Mouse (Mus musculus) kidney, adult 2 months (tissue): Measurements from ENCODE around the gene Slc5a7.

Experiments used
- CTCF ChIP-seq: fragments of 200-500 bp; conservative IDR thresholded peaks from 2 replicates; pipeline ENCODE4 v1.5.1; 2011; ENCODE audit warnings: low read depth, mild to moderate bottlenecking, control low read depth, low read length, moderate library complexity, mixed read lengths; ENCODE audit not compliant: insufficient read depth, insufficient read length
- POLR2A ChIP-seq: fragments of 200-500 bp; IDR thresholded peaks from one replicate; pipeline ENCODE4 v1.6.1; 2011; ENCODE audit warnings: low read depth, low read length, control low read depth

GRCm38 (mm10) chr17:54243650-54244300 lies 55.1 kb downstream of the Slc5a7 start:
- TF ChIP-seq POLR2A: no peak
- no peak for TF ChIP-seq CTCF
